Mouse (Mus musculus): ENCODE data around the gene Krt25. TPM values are rescaled to one million over a fixed set of nuclear protein-coding genes. Genes with fewer than 3 reads are reported as not detected.
A peak's percentile ranks its signal among the peaks of the same experiment; 100 is the strongest.

Krt25 gene
- not detected for total RNA-seq (2021)
- long read RNA-seq, experiment 1 = 0 reads
- long read RNA-seq, experiment 2 = 0 reads

DNA sequence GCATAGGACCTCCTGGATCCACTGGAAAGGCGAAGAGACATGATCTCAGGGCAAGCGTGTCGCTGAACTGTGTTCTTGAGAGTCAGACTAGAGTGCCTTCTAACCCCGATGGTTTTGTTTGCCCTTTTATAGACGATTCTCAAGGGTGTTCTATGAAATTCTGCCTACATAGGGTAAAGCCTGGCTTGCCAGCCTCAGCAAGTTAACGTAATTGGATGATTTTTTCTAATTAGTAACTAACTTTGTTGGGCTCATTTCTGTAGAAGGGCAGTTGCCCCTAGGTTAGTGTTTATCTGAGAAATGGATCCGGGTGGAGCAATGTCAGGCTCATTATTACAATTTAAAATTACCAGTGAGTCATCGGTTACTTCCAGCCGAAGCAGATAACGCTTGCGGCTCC lies at the start of gene Krt25:
Gene Krt25, minus strand, starts transcription at position 101 of the 400 bp plus-strand sequence.
- no peak for DNase-seq (ENCODE audit: low spot score in 2 of 2)

DNA sequence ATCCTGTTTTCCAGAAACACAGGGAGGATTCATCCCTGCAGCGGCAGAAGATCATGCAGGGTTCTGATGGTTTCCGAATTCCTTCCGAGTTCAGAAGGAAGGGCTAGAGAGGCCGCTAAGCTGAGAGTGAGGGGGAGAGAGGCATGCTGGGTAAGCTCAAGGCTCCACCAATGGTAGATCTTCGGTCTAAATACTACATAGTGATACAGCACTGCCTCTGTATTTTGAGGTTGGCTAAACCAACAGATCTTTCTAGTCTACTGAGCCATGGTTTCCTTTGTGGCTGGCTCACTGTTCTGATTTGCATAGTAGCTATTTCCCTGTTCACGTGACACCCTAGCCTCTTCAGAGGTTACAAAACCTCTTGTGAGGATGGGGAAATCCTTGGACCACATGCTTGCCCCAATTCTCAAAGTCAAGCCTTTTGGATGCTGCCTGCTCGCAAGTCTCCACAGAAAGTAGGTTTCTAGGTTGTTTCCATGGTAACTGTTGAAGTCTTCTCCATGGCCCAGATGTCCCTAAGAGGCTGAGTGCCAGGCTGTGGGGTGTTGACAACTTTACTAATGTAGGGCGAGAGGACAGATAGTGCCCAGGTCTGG lies 47.2 kb upstream of the Krt25 start:
- DNase-seq (ENCODE audit: low spot score in 2 of 2) = peak; percentile 52 to 71

DNA sequence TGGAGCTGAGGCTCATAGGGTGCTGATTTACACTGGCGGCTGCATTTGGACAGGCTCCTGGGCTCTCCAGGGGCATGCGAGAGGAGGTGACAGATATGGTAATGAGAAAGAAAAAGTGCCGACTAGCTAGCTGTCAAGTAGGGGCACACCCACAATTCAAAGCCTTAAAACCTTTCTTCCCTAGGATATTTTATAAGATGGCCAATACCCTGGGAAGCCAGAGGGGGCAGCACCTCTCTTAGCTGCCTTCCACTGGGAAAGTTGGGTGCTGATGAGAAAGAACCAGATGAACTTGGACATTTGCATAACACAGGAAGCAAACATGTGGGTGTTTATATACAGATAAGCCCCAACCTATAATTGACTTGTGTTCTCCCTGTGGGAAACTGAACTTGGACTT lies 46.5 kb upstream of the Krt25 start:
- no peak for DNase-seq (ENCODE audit: low spot score in 2 of 2)

DNA sequence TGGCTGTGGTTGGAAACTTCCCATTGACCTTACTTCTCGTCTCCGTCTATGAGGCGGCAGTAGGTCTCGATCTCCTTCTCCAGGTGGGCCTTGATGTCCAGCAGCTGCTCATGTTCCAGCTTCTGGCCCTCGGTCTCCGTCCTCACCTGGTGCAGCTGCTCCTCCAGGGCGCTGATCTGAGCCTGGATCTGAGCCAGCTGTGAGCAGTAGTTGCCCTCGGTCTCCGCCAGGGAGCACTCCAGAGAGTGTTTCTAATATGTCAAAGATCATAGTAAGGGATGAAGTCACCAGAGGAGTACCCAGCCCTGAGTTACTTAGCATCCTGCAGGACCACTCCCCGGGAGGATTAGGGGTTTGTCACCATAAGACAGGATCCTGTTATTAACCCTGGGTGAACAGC lies 44.0 kb upstream of the Krt25 start:
- DNase-seq (ENCODE audit: low spot score in 2 of 2) = no peak

DNA sequence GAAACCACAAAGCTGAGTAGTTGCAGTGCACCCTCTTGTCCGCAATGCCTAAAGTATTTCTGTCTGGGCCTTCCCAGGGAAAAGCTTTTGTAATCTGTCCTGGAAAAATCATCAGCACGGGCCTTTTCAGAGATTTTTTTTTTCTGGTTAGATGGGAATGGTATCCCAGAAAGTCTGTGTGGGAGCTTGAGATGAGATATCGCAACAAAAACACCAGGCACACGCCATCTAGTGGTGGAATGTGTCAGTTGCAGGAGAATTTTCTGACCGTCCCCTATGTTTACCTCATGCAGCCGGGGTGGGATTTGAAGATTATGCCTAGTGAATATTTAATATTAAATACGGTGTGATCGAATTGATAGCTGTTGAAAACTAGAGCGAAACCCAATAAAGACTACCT lies 41.7 kb upstream of the Krt25 start:
- DNase-seq (ENCODE audit: low spot score in 2 of 2) = peak; percentile 33 to 62

DNA sequence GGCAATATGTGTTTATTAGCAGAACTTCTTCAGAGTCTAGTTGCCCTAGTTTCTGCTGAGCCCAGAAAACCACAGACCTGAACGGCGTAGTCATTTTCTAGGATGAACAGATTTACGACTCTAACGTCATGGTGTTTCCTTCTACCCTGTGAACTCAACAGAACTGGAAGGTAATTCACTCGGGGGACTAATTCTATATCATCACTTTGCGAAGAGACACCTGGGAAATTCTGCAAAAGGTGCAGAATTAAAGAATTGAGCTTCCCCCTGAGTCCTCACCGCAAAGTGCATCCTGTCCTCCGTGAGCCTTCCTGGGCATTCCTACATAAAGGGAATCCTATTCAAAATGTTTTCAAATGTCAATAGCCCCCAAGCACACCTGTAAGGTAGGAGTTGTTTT lies 38.7 kb upstream of the Krt25 start:
- DNase-seq (ENCODE audit: low spot score in 2 of 2) = no peak

DNA sequence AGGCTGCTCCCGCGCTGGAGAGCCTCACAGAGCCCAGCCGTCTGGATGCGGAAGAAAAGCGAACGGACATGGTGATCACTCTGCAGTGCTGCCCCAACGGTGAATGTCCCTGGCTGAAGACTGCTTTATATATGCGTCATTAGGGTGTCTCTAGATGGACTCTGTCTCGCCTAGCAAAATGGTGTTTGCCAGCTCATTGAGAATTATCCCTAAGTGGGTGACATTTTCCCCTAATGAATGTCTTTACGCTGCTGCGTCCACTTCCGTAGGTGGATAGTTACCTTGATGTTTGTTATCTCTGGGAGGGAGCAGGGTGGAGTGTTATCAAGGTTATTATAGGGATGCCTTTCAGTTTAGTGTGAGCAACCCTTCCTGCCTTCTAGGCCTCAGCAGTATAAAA lies 28.3 kb upstream of the Krt25 start, which contains the start of gene Krt27:
Gene Krt27, minus strand, starts transcription at position 101 of the 400 bp plus-strand sequence.
- DNase-seq (ENCODE audit: low spot score in 2 of 2) = no peak

DNA sequence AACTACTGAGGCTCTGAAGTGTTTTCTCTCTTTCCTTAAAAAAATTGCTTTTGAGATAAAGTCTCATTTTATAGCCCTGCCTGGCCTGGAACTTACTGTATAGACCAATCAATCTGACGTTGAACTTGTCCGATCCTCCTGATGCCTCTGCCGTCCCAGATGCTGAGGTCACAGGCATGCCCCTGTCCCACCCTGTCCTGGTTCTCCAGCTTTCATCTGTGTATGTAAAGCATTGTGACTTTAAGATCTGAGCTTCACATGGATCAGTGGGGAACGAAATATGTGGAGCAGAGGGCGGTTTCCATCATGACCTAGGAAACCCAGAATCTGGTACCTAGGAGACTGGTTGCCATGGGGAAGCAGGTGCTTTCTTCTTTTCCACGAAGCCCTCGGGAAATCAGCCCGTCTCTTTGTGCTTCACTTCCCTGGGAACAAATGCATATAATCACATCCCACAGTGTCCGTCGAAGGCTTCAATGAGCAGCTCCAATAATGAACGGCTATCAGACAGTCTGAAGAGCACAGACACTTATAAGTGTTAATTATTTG lies 16.6 kb upstream of the Krt25 start:
- no peak for DNase-seq (ENCODE audit: low spot score in 2 of 2)

DNA sequence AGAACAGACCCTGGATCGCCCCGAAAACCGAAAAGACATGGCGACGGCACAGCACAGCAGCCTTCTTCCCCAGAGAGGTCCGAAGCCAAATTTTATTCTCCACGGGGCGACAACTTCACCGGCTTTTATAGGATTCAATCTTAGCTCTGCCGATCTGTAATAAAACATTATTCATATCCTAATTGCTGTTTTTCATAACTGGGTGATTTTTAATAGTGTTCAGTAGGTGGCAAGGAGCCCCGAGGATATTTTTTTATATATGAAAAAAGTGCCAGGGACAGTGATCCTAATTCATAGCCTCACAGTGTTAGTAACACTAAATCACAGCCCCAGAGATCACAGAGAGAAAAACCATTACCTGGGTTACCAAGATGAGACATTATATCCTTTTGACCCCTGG lies 15.1 kb upstream of the Krt25 start, which contains the start of gene Krt26:
Gene Krt26, minus strand, starts transcription at position 101 of the 400 bp plus-strand sequence.
- DNase-seq (ENCODE audit: low spot score in 2 of 2) = no peak

DNA sequence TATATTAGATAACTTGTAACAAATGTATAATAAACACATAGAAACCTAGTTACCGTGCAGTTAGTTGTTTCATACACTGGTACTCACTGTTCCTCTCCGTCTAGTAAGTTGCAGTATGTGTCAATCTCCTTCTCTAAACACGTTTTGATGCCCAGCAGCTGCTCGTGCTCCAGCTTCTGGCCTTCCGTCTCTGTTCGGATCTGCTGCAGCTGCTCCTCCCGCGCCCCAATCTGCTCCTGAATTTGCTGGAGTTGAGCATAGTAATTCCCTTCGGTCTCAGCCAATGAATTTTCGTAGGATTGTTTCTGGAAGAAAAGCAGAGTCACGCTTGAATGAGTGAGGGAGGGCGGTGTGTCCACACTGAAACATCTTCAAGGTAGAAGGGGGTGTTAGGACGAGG lies 10.7 kb upstream of the Krt25 start:
- peak; percentile 24 to 43 for DNase-seq (ENCODE audit: low spot score in 2 of 2)

DNA sequence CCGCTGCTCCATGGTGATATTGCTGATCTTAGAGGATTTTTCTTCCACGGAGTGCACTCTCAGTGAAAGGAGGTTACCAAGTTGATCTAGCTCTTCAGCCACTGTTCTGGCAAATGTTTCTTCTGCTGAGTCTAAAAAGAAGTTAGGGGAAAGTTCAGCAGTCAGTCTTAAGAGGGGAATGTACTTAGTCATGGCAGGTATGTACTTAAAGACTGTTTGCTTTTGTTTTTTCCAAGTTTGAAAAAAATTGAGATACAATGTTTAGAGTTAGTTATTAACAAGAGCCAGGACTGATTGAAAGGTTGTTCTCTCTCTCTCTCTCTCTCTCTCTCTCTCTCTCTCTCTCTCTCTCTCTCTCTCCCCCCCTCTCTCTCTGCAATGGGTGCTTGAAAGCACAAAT lies 6.9 kb upstream of the Krt25 start:
- no peak for DNase-seq (ENCODE audit: low spot score in 2 of 2)

DNA sequence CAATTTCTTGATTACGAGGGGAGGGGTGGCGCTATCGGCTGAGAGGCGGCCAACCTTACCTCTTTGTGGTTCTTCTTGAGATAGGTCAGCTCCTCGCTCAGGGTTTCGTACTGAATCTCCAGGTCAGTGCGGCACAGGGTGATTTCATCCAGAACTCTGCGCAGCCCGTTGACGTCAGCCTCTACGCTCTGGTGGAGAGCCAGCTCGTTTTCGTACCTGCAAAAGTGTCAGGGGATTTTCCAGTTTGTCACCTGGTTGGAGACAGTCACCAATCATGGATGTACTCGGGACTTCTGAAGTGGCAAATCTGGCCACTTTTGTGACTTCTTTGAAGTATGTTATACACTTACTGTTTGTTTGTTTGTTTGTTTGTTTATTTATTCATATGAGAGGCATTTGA lies 1.7 kb downstream of the Krt25 start:
- DNase-seq (ENCODE audit: low spot score in 2 of 2) = no peak

DNA sequence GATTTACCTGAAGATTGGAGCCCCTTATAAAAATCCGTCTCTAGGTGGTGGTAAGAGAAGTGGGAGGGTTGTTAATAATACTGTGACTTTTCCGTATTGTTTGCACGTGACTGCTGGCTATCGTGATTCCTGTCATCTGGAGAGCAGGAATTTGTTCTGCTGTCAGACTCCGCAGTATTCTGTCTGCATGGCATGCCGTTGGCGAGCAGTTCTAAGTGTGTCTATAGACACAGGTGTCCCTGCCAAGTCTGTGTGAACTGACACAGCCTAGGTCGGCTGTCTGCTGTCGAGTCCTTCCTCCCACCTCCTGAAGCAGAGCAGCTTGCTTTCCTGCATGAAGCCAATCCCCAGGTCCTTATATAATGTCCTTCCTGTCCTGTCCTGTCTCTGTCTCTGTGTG lies 3.6 kb downstream of the Krt25 start:
- no peak for DNase-seq (ENCODE audit: low spot score in 2 of 2)

DNA sequence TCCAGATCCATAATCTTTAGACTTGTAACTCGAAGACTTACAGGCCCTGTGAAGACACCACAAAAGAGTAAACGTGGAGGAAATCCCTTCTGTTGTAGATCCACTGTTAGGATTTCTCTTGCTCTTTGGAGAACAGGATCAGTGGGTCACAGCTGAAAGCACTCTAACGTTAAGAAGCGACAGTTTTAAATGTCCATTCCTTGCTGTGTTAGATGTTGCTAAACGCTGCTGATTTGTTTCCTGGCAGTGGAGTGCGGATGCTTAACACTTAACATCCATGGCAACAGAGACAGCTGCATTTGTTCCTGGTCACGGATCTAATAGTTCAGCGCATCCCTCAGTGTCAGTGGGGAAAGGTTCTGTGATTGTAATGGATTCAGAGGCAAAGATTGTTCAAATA lies 6.2 kb downstream of the Krt25 start:
- DNase-seq (ENCODE audit: low spot score in 2 of 2) = no peak

DNA sequence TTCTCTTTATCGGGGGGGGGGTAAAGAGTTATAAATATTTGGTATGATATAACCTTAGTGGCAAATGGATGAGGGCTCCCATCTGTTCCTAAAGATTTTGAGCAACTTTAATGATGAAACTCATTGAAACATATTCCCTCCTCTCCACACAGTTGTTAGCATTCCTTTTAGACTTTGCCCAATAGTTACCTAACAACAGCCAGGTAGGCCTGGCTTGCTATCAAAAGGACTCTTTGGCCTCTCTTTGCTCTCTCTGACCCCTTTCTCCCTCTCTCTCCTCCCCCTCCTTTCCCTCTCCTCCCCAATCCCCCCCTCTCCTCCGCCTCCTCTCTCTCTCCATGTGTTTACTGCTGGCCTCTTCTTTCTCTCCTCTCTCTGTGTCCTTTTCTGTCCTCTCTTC lies 8.2 kb downstream of the Krt25 start:
- DNase-seq (ENCODE audit: low spot score in 2 of 2) = no peak

DNA sequence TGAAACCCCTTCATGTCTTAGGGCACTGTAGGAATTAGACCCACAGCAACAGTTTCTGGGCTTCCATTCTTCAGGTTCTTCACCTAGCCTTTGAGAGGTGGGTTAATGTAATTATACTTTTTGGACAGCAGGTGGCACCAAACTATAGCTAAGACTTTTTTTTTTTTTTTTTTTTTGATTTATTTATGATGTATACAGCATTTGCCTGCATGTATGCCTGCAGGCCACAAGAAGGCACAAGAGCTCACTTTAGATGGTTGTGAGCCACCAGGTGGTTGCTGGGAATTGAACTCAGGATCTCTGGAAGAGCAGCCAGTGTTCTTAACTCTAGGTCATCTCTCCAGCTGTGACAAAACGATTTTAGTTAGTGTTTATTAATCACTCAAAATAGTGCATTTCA lies 11.9 kb downstream of the Krt25 start:
- DNase-seq (ENCODE audit: low spot score in 2 of 2) = peak in 1 of 2 experiments; percentile 1

DNA sequence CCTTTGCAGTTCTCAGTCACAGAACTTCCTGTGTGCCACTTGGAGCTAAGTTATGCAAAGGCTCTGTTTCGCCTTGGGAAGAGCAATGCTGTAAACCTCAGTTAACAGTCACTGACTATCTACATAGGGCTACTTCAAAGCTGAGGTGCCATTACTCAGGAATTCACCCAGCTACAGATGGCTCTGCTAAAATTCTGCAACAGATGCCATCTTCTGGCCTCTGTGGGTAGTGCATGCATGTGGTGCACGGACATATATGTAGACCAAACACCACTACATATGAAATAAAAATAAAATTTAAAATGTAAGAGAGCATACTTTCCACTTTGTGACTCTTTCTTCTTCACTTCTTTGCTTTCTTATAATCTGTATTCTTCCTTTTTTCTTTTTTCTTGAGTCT lies 15.2 kb downstream of the Krt25 start:
- peak; percentile 63 to 72 for DNase-seq (ENCODE audit: low spot score in 2 of 2)

DNA sequence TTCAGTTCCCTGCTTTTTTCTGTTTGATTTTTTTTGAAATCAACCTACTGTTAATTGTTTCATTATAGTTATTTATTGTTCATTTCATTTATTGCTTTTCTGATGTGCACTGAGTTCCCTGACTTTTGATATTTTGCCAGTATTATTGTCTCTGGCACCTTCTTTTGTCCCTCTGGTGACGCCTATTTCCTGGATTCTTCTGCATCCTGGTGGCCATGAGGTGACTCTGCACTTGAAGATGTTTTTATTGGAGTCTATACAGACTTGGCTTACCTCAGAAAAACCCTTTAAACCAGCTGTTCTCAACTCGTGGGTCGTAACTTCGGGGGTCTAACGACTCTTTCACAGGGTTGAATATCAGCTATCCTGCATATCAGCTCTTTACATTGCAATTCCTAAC lies 27.7 kb downstream of the Krt25 start:
- no peak for DNase-seq (ENCODE audit: low spot score in 2 of 2)

DNA sequence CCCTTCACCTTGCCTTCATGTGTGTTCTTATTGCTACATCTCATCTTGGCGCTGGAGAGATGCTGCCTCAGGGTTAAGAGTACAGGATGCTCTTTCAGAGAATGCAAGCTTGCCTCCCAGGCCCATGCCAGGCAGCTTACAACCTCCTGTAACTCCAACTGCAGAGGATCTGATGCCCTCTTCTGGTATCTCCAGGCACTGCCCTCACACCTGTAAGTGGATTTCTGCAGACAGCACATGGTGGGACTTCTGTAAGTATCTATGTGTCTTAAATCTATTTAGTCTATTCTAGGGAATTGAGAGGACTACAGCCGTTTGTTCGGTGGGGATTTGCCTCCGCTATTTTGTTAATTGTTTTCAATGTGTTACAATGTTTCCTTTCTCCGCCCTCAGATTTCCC lies 29.9 kb downstream of the Krt25 start:
- DNase-seq (ENCODE audit: low spot score in 2 of 2) = peak; percentile 35 to 53

DNA sequence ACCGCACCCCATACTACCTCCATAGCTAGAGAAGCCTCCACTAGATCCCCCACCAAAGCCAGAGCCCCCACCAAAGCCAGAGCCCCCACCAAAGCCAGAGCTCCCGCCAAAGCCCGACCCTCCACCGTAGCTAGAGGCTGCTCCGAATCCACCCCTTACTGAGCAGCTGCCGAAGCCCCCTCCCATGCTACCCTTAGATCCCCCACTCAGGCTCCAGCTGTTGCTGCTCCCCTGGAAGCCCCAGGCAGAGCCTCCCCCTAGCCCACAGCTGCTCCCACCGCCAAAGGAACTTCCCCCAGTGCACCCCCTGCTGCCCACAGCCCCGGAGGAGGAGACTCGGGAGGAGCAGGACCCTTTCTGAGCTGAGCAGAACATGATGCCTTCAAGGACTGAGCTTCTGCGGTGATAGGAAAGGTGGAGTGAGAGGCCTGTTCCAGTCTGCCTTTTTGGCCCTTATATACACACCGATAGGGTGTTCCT lies 37.9 kb downstream of the Krt25 start, which contains the start of gene Krt24:
Gene Krt24, minus strand, starts transcription at position 430 of the 480 bp plus-strand sequence.
- no peak for DNase-seq (ENCODE audit: low spot score in 2 of 2)

DNA sequence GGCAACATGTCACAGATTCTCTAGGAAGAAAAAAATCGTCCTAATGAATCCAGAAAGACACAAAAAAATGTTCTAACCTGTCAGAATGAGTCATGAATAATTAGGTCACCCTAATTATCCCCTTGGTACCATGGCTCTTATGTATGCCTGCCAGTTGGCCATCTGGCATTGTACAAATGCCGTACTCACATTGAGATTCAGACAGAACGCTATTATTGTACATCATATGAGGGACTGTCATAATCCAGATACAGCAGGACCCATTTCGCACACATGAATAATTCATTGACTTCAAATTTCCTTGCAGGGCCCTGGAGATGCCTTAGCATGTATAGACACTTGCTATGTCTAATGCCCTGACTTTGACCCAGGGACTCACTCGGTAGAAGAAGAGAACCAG lies 38.7 kb downstream of the Krt25 start:
- no peak for DNase-seq (ENCODE audit: low spot score in 2 of 2)

DNA sequence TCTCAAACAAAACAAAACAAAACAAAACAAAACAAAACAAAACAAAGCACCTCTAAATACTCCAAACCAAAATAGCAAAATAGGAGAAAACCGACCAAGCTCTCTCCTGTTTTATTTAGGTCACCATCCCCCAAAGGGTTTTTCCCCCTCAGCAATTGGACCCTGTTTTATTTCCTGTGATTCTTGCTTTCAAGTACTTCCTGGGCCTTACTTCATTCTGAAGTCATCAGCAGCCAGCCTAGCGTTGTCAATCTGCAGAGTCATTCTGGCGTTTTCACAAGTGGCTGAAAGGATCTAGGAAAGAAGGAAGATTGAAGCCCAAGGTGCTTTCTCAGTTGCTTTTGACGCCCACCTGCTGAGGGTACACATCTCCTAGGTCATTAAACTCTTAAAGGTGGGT lies 39.4 kb downstream of the Krt25 start:
- DNase-seq (ENCODE audit: low spot score in 2 of 2) = no peak

DNA sequence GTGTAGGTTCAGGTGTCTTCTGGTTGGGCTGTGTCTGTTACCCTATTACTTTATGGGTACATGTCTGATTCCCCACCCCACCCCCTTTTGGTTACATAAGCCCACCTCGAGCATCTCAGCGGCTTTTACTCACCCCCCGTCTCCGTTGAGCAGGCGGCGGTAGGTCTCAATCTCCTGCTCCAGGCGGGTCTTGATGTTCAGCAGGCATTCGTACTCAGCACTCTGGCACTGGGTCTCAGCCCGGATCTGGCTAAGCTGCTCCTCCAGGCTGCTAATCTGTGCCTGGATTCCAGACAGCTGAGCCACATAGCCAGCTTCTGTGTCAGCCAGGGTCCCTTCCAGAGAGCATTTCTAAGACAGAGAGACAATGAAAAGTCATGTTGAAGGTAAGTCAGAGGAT lies 41.6 kb downstream of the Krt25 start:
- no peak for DNase-seq (ENCODE audit: low spot score in 2 of 2)
